7 mouse cellular contexts compared by ENCODE assay signal in genomic region chr9:78176201-78176727, GRCm38 (mm10). TPM values are rescaled to one million over a fixed set of nuclear protein-coding genes. Genes with fewer than 3 reads are reported as not detected.
DNase-seq lines count a peak whose midpoint lies in the region; TF ChIP-seq lines count a peak whose summit lies in the region.

No protein-coding gene starts in this region.

- H3K36me3 ChIP-seq in macrophage (ENCODE audit: inconsistent target): no peaks in the 10 kb centered on the region

- intact Hi-C loops in gastrocnemius, adult 2 months (cut with DNase I): loop anchor here (1.0 kb wide), 1 partner anchor 18 kb away; no protein-coding TSS in a partner anchor
- intact Hi-C loops in left cerebral cortex, adult 2 months (cut with DNase I): loop anchor here (2.0 to 5.0 kb wide), 3 partner anchors 15 to 271 kb away; partner anchors contain the start of genes Gm17324 and Mto1

- H3K27ac ChIP-seq in gastrocnemius, adult 2 months: peak overlapping the region; percentile 93
- H3K27ac ChIP-seq in left cerebral cortex, adult 2 months: peak overlapping the region; percentile 98
- H3K27ac ChIP-seq in macrophage: peak overlapping the region; percentile 71

- TF ChIP-seq CTCF in gastrocnemius, adult 2 months (IDR thresholded peaks at IDR 0.05): peak; percentile 73
- peak; percentile 52 for TF ChIP-seq CTCF in left cerebral cortex, adult 2 months (IDR thresholded peaks at IDR 0.05)

- 2% methylated on average over 22 of the region's 22 CpGs for WGBS in macrophage (ENCODE audit: missing documents)

- DNase-seq in ZHBTc4 (ENCODE audit: low read depth, low spot score): peak; percentile 93
- DNase-seq in cerebellum, postnatal 36 days: peak; percentile 51 to 57
- peak; percentile 70 for DNase-seq in gastrocnemius, adult 2 months
- peak; percentile 86 for DNase-seq in hindlimb bud, embryonic 11.5 days (ENCODE audit: extremely low spot score, low read depth, low spot score)
- peak; percentile 33 to 47 for DNase-seq in left cerebral cortex, adult 2 months (ENCODE audit: extremely low spot score in 1 of 2, low spot score in 2 of 2)
- peak; percentile 72 to 80 for DNase-seq in right cerebral cortex, postnatal 10 days (ENCODE audit: low spot score in 2 of 2)

- no peaks in the 10 kb centered on the region for H3K79me2 ChIP-seq in macrophage (ENCODE audit: inconsistent target)

- peak overlapping the region; percentile 75 for H3K4me3 ChIP-seq in gastrocnemius, adult 2 months
- H3K4me3 ChIP-seq in left cerebral cortex, adult 2 months: peak overlapping the region; percentile 89
- H3K4me3 ChIP-seq in macrophage (ENCODE audit: inconsistent target): peak overlapping the region; percentile 72

RNA-seq across cellular contexts. Expression of gene Gsta4, which starts 6.3 kb away (rescaled TPM):
- 10 to 100 TPM; 10.3 to 22.8 TPM for total RNA-seq in gastrocnemius, adult 2 months (2021)
- total RNA-seq in left cerebral cortex, adult 2 months (2021): 10 to 100 TPM; 38.2 to 39.6 TPM
- total RNA-seq in macrophage (2018; cell fraction: chromatin; rRNA removed): 1 to 10 TPM in 1 of 26 experiments, not detected in 25; 4.4 TPM
- total RNA-seq in macrophage (2018; cell fraction: cytosol; rRNA removed): under 1 TPM in 1 of 26 experiments, not detected in 25; 0.11 TPM
- total RNA-seq in macrophage (2018; cell fraction: nucleus; rRNA removed): not detected
- not detected in 3 replicates for polyA plus RNA-seq in macrophage (2018)

RNA-seq across cellular contexts. Expression of gene Gsta1, which starts 54.2 kb away (rescaled TPM):
- total RNA-seq in gastrocnemius, adult 2 months (2021): under 1 TPM in 1 of 2 experiments, not detected in 1; 0.33 TPM
- total RNA-seq in left cerebral cortex, adult 2 months (2021): not detected
- not detected for total RNA-seq in macrophage (2018; cell fraction: chromatin; rRNA removed)
- not detected for total RNA-seq in macrophage (2018; cell fraction: cytosol; rRNA removed)
- total RNA-seq in macrophage (2018; cell fraction: nucleus; rRNA removed): not detected
- polyA plus RNA-seq in macrophage (2018): not detected in 3 replicates

Comparison
In these comparisons a context has a peak if more than half of its experiments do, and no peak if none do; other contexts are left out.
1. Peak in every context shown above with its lines: DNase-seq, H3K4me3 ChIP-seq and H3K27ac ChIP-seq.
2. DNase-seq: peak in every context shown above with its lines; median percentile 93 in ZHBTc4; 86 in hindlimb bud, embryonic 11.5 days; 76 in right cerebral cortex, postnatal 10 days; 70 in gastrocnemius, adult 2 months; 54 in cerebellum, postnatal 36 days; 40 in left cerebral cortex, adult 2 months.